Mouse (Mus musculus) thymus, adult 2 months (tissue): ENCODE results near the gene E130114P18Rik. TPM values are rescaled to one million over a fixed set of nuclear protein-coding genes. Genes with fewer than 3 reads are reported as not detected.

Experiments
- DNase-seq: peaks from one replicate; pipeline ENCODE4 v3.0.0; 2021
- H3K27ac ChIP-seq: fragments of 200-500 bp; 2 replicates; pipeline ENCODE4 v1.5.1; 2012; ENCODE audit warnings: low read length, control low read depth; ENCODE audit not compliant: control insufficient read depth, insufficient read depth
- H3K27me3 ChIP-seq: fragments of 200-500 bp; 2 replicates; pipeline ENCODE4 v1.6.1; 2012; ENCODE audit warnings: mild to moderate bottlenecking, low read length, moderate library complexity, mixed read lengths; ENCODE audit not compliant: control insufficient read depth, insufficient read depth
- H3K36me3 ChIP-seq: fragments of 200-500 bp; 2 replicates; pipeline ENCODE4 v1.6.1; 2012; ENCODE audit warnings: mild to moderate bottlenecking, low read length, moderate library complexity; ENCODE audit not compliant: control insufficient read depth, insufficient read depth
- H3K4me1 ChIP-seq: fragments of 200-500 bp; replicated peaks from 2 replicates; pipeline ENCODE4 v1.6.1; 2012; ENCODE audit warnings: low read length; ENCODE audit not compliant: control insufficient read depth, insufficient read depth
- H3K4me3 ChIP-seq: fragments of 200-500 bp; 2 replicates; pipeline ENCODE4 v1.5.1; 2012; ENCODE audit warnings: mild to moderate bottlenecking, low read length, control low read depth, moderate library complexity; ENCODE audit not compliant: control insufficient read depth, insufficient read depth
- CTCF ChIP-seq: fragments of 200-500 bp; IDR thresholded peaks from 2 replicates; pipeline ENCODE4 v1.5.1; 2012; ENCODE audit warnings: mild to moderate bottlenecking, control low read depth, low read length, moderate library complexity, borderline replicate concordance; ENCODE audit not compliant: control insufficient read depth, poor library complexity, insufficient read depth; ENCODE audit errors: extremely low read depth
- POLR2A ChIP-seq: fragments of 200-500 bp; IDR thresholded peaks from 2 replicates; pipeline ENCODE4 v1.6.1; 2012; ENCODE audit warnings: mild to moderate bottlenecking, low read length, control low read depth, moderate library complexity; ENCODE audit not compliant: control insufficient read depth, poor library complexity, insufficient read depth; ENCODE audit errors: extremely low read depth
- WGBS: fragments of 180-500 bp; shearing (Covaris S2); methylation state at CpG from one replicate; pipeline ENCODE4 v1.1.7; 2018; 5-methylcytosine and 5-hydroxymethylcytosine counted together
- polyA plus RNA-seq: library from polyadenylated mRNA; depleted of rRNA; stranded (reverse); fragments of >200 nt; gene quantifications from 2 replicates; pipeline ENCODE4 v1.2.3, GENCODE M21; 2012

E130114P18Rik gene
- polyA plus RNA-seq, 1 experiment: 0.09 TPM

DNA sequence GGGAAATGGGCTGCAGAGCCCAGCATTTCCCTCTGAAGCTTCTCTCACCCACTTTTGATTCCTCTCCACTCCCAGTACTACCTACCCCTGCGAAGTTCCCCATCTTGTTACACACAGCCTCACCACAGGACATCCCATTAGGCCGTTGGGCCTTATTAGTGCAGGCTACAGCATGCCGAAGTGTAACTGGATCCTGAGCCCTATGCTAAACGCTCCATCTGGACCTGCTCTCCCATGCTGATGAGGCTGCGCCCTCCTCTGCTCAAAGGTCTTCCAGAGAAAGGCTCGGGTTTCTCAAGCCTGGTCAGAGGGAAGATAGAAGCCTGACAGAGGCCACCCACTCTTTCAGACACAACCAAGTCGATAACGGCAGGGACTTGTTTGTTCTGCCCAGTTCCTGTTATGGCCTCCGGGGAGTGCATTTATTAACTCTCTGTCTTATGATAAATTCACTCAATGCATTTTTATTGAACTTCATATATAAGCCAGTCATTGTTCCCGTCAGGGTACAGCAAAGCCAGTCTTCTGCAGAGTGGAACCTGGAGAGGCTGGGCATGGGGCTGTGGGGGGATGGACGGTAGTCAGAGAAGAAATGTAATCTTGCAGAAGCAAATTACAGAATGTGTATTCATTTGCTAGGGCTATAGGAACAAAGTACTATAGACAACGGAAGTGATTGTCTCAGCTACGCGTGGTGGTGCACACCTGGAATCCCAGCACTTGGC lies 148.8 kb downstream of the E130114P18Rik start:
- no peak overlapping the region for H3K4me3 ChIP-seq
- no peak for DNase-seq
- 81% methylated on average over 14 of the region's 14 CpGs for WGBS
- TF ChIP-seq POLR2A (no peak), CTCF (no peak)
- no peak overlapping the region for H3K27ac ChIP-seq
- H3K27me3 ChIP-seq: no peaks in the 10 kb centered on the region
- H3K4me1 ChIP-seq: no peaks in the 10 kb centered on the region
- no peaks in the 10 kb centered on the region for H3K36me3 ChIP-seq

DNA sequence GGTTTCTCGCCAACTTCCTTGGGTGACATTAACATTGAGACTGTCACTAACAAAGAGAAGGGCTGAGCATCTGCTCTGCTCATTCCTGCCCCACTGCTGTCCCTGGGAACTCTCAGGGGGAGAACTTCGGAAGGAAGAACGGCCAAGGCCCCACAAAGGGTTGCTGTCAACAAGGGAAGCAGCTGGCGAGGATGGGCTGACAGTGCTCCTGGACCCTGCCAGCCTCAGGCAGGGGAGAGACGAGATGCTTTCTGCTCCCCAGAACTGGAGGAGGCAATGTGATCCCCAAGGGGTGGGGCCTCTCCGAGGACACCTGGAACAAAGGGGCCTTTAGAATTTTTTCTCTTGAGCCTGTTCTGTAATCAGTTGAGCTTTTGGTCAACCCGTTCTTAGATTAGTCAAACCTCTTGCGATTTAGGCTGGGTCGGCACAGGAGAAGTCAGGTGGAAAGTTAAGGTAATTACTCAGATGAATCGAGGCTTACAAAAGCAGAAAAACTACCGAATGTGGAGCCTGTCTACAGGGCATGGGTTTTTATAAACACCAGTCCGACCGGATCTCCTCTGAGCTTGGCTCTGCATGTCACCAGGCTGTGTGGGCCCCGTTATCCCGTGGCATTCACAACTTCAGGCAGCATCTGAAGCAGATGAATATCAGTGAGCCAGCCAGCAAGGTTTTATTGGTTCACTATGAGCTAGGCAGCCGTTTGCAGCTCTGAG lies 151.7 kb downstream of the E130114P18Rik start:
- DNase-seq: no peak
- no peak for TF ChIP-seq CTCF
- TF ChIP-seq POLR2A: no peak
- H3K36me3 ChIP-seq: no peaks in the 10 kb centered on the region
- H3K27me3 ChIP-seq: no peaks in the 10 kb centered on the region
- no peak overlapping the region for H3K27ac ChIP-seq
- H3K4me1 ChIP-seq: no peaks in the 10 kb centered on the region
- 92% methylated on average over 16 of the region's 16 CpGs for WGBS
- no peak overlapping the region for H3K4me3 ChIP-seq

DNA sequence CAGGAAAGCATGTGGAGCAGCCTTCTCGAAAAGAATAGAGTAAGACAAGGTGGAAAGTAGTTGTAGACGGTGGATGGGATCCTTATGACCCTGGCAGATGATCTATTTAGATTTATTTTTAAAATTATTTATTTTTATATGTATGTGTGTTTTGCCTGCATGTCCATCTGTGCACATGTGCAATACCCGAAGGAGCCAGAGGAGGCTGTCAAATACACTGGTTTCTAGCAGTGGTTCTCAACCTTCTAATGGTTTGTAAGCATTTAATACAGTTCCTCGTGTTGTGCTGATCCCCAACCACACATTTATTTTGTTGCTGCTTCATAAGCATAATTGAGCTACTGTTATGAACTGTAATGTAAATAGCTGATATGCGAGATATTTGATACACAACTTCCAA lies 154.7 kb downstream of the E130114P18Rik start:
- peak; percentile 19 for DNase-seq
- WGBS: 66% methylated on average over 5 of the region's 5 CpGs
- H3K36me3 ChIP-seq: no peaks in the 10 kb centered on the region
- H3K4me3 ChIP-seq: no peak overlapping the region
- H3K27ac ChIP-seq: no peak overlapping the region
- no peaks in the 10 kb centered on the region for H3K27me3 ChIP-seq
- H3K4me1 ChIP-seq: peaks cover 11% of the 10 kb centered on the region
- TF ChIP-seq POLR2A (no peak), CTCF (no peak)

DNA sequence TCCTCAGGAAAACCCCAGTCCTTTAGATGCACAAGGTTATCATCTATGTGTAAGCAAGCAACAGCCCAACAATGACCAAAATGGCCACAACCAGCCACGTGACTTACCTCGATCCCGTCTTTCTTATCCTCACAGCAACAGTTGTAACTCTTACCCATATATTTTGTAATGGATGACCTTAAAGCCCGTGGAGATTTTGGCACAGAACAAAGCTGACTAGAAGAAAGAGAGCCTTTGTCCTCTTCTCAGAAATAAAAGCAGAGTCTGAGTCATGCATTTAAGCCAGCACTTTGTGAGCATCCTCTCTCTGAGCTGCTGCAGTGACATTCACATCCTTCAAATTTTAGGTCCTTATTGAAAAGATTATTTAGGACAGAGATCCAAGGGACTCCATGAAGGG lies 156.1 kb downstream of the E130114P18Rik start:
- no peak for DNase-seq
- WGBS: 93% methylated on average over 4 of the region's 4 CpGs
- no peak for TF ChIP-seq POLR2A
- TF ChIP-seq CTCF: no peak

DNA sequence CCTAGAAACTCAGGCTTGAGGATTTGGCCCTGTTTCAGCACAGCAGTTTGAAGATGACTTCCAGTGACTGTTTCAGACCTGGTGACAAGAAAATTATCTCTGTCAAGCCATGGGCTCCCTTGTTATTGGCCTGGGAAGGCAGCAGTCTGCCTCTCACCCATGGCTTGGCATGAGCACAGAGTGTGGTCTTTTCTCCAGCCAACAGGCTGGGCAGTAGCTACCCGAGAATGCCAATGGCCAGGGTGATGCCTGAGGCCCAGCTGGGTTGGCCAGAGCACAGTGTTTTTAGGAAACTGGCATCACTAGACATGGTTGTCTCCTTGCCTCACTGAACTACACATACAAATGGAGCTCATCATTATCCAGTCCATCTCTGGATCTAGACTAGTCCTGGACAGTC lies 157.5 kb downstream of the E130114P18Rik start:
- Histone ChIP-seq H3K4me1 (peaks cover 11% of the 10 kb centered on the region), H3K4me3 (no peak overlapping the region), H3K27ac (no peak overlapping the region), H3K36me3 (no peaks in the 10 kb centered on the region), H3K27me3 (no peaks in the 10 kb centered on the region)
- no peak for DNase-seq
- TF ChIP-seq CTCF: no peak
- no peak for TF ChIP-seq POLR2A
- WGBS: 92% methylated on average over 1 of the region's 1 CpGs

More for the DNA sequence above, 156.1 kb downstream of the E130114P18Rik start:
- Histone ChIP-seq H3K4me1 (peaks cover 11% of the 10 kb centered on the region), H3K36me3 (no peaks in the 10 kb centered on the region), H3K4me3 (no peak overlapping the region), H3K27ac (no peak overlapping the region), H3K27me3 (no peaks in the 10 kb centered on the region)

DNA sequence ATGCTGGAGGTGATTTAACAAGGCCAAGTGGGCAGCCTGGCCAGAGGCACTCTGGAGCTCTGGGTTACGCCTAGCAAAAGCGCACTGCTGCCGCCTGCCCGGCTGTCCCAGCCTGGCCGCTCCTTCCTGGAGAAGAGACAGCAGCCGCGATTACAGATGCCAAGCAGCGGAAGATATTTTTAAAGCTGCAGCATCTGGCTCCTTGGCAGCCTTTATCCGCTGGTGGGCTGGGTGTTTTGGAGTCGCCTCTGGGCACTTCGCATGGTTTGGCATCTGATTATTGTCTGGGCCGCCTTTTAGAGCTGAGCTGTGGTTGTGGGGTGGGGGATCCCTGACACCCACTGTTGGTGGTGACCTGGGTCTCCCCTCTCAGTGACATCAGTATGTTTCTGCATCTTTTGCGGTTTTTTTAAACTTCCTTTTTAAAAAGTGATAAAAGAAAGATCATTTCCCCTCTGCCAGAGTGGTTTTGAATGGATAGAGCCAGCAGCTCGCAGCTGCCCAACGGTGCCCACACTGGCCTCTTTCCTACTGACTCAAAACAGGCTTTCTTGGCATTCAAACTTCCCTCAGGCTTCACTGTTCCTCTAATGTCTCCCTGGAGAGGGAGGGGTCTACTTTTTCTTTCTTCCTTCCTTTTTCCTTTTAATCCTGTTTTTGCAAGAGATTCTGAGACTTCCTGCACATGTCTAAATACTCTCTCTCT lies 159.1 kb downstream of the E130114P18Rik start:
- no peak for TF ChIP-seq CTCF
- peak; percentile 3 for DNase-seq
- no peak overlapping the region for H3K4me3 ChIP-seq
- H3K36me3 ChIP-seq: no peaks in the 10 kb centered on the region
- H3K27ac ChIP-seq: no peak overlapping the region
- H3K4me1 ChIP-seq: peaks cover 11% of the 10 kb centered on the region
- WGBS: 2% methylated on average over 15 of the region's 15 CpGs
- H3K27me3 ChIP-seq: no peaks in the 10 kb centered on the region
